Mouse (Mus musculus): ENCODE data around the gene Hoxd13. TPM values are rescaled to one million over a fixed set of nuclear protein-coding genes. Genes with fewer than 3 reads are reported as not detected.
A peak's percentile ranks its signal among the peaks of the same experiment; 100 is the strongest.

Hoxd13 gene
- polyA plus RNA-seq, 1 experiment from 2014 or later = 0.08 TPM

DNA sequence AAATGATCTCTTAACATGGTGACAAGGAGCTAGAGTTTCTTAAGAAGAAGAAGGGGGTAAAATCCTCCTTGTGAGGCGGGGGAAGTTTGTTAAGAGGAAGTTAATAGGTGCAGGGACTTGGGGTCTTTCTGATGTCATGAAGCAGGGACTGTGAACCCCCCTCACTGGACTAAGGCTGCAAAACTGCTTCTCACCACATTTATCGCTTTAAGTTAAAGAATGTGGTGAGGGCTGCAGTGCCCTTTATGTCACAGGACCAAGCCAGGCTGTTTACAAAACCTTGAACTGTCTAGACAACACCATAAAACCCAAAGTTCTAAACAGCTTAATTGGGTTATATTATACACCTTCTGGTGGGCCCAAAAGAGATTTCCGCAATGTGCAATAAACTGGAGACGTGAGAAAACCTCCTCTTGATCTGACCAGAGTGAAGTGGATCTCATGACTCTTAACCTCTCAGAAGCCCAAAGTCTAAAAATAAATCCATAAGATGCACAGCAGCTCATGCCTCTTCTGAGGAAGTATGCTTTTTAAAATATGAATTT is 17.0 kb downstream of the Hoxd13 start:
- no peak for ATAC-seq (ENCODE audit: low FRiP score)
- DNase-seq (ENCODE audit: low spot score) = no peak
- Histone ChIP-seq H3K4me3 (replicated peaks; ENCODE audit: low read length) (no peak overlapping the region), H3K36me3 (replicated peaks; ENCODE audit: control insufficient read depth, insufficient read depth) (no peaks in the 10 kb centered on the region), H3K4me2 (replicated peaks) (no peak overlapping the region), H3K27me3 (ENCODE audit: control insufficient read depth, insufficient read depth, low read length) (peaks cover 99% of the 10 kb centered on the region), H3K4me1 (replicated peaks; ENCODE audit: control insufficient read depth, insufficient read depth, low read length) (no peaks in the 10 kb centered on the region), H3K27ac (no peak overlapping the region), H3K9me3 (ENCODE audit: control insufficient read depth, low read length) (no peaks in the 10 kb centered on the region), H3K9ac (no peak overlapping the region)
- WGBS = 14% methylated on average over 4 of the region's 4 CpGs

DNA sequence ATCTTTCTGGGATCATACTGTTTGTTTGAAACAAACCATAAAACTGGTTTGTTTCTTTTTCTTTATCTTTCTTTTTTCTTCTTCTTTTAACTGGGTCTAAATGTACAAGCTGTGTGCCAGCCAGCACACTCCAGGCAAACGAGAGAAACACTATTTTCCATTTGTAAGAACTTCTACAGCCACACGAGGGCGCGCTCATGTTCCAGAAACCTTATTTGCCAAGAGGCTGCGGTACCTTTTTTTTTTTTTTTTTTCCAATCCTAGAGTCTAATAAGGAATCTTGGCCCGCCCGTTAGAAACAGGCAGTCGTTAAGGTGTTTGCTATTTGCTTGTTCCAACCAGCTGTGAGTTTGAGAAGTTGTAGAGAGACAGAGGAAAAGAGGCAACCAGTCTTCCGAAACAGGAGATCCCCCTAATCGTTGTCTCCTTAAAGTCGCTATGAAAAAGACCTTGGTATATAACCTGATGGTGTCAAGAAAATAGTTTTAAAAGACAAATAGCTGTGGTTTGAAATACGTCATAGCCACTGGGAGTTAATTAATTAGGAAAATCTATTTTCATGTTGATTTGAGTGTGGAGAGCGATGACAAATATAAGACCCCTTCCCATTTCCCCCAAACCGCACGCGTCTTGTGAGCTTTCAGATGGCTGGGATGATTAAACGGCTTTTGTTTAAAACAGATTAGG is 18.3 kb downstream of the Hoxd13 start:
- 5% methylated on average over 17 of the region's 17 CpGs for WGBS
- Histone ChIP-seq H3K9me3 (ENCODE audit: control insufficient read depth, low read length) (peaks cover 1% of the 10 kb centered on the region; the same call in 1 of the 2 replicates), H3K9ac (no peak overlapping the region), H3K4me2 (replicated peaks) (no peak overlapping the region), H3K4me3 (replicated peaks; ENCODE audit: low read length) (no peak overlapping the region), H3K36me3 (replicated peaks; ENCODE audit: control insufficient read depth, insufficient read depth) (no peaks in the 10 kb centered on the region), H3K4me1 (replicated peaks; ENCODE audit: control insufficient read depth, insufficient read depth, low read length) (0 out of 2 replicates have a peak, but pooled peaks cover under 1% of the 10 kb centered on the region), H3K27me3 (ENCODE audit: control insufficient read depth, insufficient read depth, low read length) (peaks cover 98% of the 10 kb centered on the region), H3K27ac (no peak overlapping the region)
- DNase-seq (ENCODE audit: low spot score) (peak; percentile 74), ATAC-seq (ENCODE audit: low FRiP score) (no peak)

DNA sequence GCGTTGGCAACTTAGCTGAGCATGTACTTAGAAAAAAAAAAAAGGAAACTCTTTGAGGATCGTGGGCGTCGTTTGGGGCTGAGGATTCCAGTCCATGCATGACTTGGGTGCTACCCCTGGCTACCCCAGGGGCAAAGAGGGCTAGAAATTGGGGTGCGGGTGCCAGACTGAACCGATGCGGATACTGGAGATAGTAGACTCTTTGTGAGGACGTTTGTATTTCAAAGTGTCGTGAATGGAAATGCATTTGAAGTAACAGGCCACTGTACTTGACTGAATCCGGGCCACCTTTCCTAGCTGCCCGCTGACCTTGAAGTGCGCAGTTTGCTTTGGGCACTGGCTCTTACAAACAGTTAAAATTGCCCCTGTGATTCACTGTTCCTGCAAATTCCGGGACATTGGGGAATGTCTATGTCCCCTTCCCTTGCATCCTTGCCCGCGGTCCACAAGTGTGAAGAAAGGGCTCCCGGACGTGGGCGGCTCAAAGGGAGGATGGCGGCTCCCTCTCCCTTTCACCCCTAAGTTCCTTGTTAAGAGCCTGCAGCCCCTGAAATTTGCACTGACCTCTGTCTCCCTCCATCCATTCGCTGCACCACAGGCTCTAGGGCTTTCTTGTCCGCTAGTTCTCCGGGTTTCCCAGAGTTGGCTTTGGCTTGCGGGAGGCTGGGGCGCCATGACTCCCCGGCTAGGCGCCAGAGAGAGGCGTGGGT is 19.0 kb downstream of the Hoxd13 start:
- WGBS = 2% methylated on average over 27 of the region's 27 CpGs
- Histone ChIP-seq H3K36me3 (replicated peaks; ENCODE audit: control insufficient read depth, insufficient read depth) (no peaks in the 10 kb centered on the region), H3K9me3 (ENCODE audit: control insufficient read depth, low read length) (peaks cover 3% of the 10 kb centered on the region; the same call in 1 of the 2 replicates), H3K27ac (no peak overlapping the region), H3K4me3 (replicated peaks; ENCODE audit: low read length) (no peak overlapping the region), H3K9ac (no peak overlapping the region), H3K4me1 (replicated peaks; ENCODE audit: control insufficient read depth, insufficient read depth, low read length) (0 out of 2 replicates have a peak, but pooled peaks cover 5% of the 10 kb centered on the region), H3K4me2 (replicated peaks) (no peak overlapping the region), H3K27me3 (ENCODE audit: control insufficient read depth, insufficient read depth, low read length) (peaks cover 98% of the 10 kb centered on the region)
- ATAC-seq (ENCODE audit: low FRiP score) = no peak
- DNase-seq (ENCODE audit: low spot score) = no peak

DNA sequence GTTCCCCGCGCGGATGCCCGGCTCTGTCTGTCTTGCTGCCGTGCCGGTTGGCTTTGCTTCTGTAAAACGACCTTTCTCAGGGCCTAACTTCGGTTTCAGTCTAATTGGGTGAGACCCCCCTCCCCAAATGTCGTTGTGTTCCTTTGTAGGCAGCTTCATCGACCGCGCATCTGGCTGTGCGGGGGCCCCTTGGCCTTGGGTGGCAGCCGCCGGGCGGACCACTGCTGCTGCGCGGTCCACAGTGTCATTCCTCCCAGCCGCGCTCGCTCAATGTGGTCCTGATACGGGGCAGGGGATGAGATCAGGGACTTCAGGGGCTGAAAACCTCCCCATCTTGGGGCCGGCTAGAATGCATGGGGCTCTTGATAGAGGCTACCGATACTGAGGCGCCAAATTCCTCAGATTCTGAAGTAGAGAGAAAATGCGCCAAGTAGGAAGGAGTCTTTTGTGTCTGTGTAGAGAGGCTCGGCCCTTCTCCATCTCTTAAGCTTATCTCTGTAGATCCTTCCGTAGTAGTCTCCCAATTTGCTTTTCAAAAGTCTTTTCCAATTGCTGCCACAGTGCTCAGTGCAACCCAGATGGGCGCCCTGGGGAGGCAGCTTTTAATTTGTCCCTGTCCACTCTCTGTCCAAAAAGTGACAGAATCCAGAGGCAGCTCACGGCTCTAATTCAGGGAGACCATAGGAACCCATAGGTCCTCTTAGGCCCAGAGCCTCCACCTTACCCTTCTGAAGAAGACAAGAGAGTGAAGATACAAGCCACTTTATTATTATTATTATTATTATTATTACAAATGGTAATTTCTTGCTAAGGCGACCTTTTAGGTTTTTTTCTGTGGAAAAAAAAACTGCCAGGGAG is 19.8 kb downstream of the Hoxd13 start:
- H3K9ac ChIP-seq = no peak overlapping the region
- no peak for ATAC-seq (ENCODE audit: low FRiP score)
- WGBS = under 1% methylated on average over 31 of the region's 31 CpGs
- no peak overlapping the region for H3K27ac ChIP-seq
- peaks cover 3% of the 10 kb centered on the region; the same call in 1 of the 2 replicates for H3K9me3 ChIP-seq (ENCODE audit: control insufficient read depth, low read length)
- H3K27me3 ChIP-seq (ENCODE audit: control insufficient read depth, insufficient read depth, low read length) = peaks cover 99% of the 10 kb centered on the region
- no peak overlapping the region for H3K4me2 ChIP-seq (replicated peaks)
- no peaks in the 10 kb centered on the region for H3K36me3 ChIP-seq (replicated peaks; ENCODE audit: control insufficient read depth, insufficient read depth)
- H3K4me3 ChIP-seq (replicated peaks; ENCODE audit: low read length) = no peak overlapping the region
- H3K4me1 ChIP-seq (replicated peaks; ENCODE audit: control insufficient read depth, insufficient read depth, low read length) = 0 out of 2 replicates have a peak, but pooled peaks cover 5% of the 10 kb centered on the region
- no peak for DNase-seq (ENCODE audit: low spot score)

DNA sequence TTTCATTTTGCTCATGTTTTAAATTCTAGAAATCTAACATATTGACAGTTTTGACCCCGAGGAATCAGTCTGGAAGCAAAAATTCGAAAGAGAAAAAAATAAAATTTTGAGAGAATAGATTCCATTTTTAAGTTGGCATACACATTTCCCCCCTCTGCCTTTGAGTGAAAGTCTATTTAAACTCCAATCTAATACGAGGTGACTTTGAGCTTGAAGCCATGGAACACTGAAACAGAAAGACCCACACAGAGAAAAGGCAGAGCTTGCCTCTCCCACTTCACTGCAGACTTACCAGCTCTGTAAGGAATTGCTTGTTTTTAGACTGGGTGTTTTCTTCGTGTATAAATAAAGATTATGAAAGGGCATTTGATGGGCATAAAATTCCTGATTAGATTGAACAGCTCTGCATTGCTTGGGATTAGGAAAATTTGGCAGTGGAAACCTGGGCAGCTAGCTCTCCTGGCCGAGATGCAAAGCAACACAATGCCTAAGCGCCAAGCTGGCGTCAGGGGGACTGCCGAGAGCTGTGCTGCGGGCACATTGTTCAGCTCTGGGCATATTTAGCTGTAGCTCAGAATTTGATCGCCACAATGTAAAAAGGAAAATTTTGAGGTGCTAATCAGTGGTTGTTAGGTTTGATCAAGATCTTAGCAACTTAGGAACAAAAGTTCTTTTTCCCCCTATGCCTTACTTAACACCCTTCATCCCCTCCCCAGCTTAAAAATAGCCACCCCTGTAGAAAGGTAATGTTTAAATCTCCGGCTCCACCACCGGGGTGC is 20.9 kb downstream of the Hoxd13 start:
- Histone ChIP-seq H3K9ac (no peak overlapping the region), H3K4me1 (replicated peaks; ENCODE audit: control insufficient read depth, insufficient read depth, low read length) (0 out of 2 replicates have a peak, but pooled peaks cover 5% of the 10 kb centered on the region), H3K9me3 (ENCODE audit: control insufficient read depth, low read length) (peaks cover 3% of the 10 kb centered on the region; the same call in 1 of the 2 replicates), H3K36me3 (replicated peaks; ENCODE audit: control insufficient read depth, insufficient read depth) (no peaks in the 10 kb centered on the region), H3K27ac (no peak overlapping the region), H3K4me3 (replicated peaks; ENCODE audit: low read length) (no peak overlapping the region), H3K4me2 (replicated peaks) (no peak overlapping the region), H3K27me3 (ENCODE audit: control insufficient read depth, insufficient read depth, low read length) (peaks cover 99% of the 10 kb centered on the region)
- ATAC-seq (ENCODE audit: low FRiP score) (no peak), DNase-seq (ENCODE audit: low spot score) (no peak)
- 3% methylated on average over 12 of the region's 12 CpGs for WGBS

DNA sequence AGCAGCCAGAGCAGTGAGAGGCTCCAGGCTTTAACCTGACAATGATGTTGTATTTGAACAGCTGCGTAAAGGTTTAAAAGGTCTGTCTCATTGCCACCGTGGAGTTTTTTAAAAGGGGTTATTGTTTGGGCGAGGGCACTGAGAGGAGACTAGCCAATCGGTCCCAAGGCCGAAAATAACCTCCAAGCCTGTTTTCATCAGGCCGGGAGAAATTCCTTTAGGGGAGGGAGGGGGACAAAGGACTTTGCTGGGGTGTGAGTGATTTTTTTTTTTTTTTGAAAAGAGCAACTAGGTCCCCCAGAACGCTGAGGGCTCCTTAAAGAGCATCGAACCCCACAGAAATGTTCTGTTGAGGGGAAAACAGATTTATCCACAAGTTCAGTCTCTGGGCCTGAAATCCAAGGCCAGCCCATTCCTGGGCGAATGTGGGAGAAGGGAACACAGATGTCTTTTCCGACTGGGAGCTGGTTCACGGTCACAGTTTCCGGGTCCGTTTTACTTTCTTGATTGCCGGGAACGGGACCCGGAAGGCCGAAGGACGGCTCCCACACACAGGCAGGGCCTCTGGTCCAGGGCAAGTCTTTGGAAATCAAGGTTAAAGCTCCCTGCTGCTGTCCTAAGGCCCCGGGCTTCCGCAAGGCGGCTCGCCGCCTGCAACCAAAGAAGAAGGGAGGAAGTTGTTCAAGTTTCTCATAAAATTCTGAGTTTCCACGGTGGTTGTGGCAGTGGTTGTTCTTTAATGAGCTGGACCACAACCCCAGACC is 21.6 kb downstream of the Hoxd13 start:
- Histone ChIP-seq H3K27ac (no peak overlapping the region), H3K4me3 (replicated peaks; ENCODE audit: low read length) (no peak overlapping the region), H3K36me3 (replicated peaks; ENCODE audit: control insufficient read depth, insufficient read depth) (no peaks in the 10 kb centered on the region), H3K27me3 (ENCODE audit: control insufficient read depth, insufficient read depth, low read length) (peaks cover 99% of the 10 kb centered on the region), H3K4me2 (replicated peaks) (no peak overlapping the region), H3K4me1 (replicated peaks; ENCODE audit: control insufficient read depth, insufficient read depth, low read length) (0 out of 2 replicates have a peak, but pooled peaks cover 5% of the 10 kb centered on the region), H3K9ac (no peak overlapping the region), H3K9me3 (ENCODE audit: control insufficient read depth, low read length) (peaks cover 3% of the 10 kb centered on the region; the same call in 1 of the 2 replicates)
- under 1% methylated on average over 24 of the region's 24 CpGs for WGBS
- DNase-seq (ENCODE audit: low spot score) (no peak), ATAC-seq (ENCODE audit: low FRiP score) (no peak)

DNA sequence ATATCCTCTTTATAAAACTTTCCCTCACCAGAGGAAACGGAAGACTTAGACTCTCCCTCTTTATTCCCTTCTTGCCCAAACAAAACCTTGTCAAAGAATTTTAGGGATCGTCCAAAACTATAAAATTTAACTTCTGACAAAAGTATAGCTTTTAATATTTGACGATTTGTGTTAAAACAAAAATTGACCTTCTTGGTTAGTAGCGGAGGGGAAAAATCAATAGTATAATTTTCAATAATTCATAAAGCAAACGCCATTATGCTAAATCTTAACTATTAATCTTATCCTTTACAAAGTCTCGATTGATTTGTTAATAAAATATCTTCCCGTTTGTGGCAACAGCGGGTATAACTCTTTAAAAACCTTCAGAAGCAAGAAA is 22.2 kb downstream of the Hoxd13 start:
- 8% methylated on average over 8 of the region's 8 CpGs for WGBS
- no peak overlapping the region for H3K27ac ChIP-seq
- H3K4me1 ChIP-seq (replicated peaks; ENCODE audit: control insufficient read depth, insufficient read depth, low read length) = 0 out of 2 replicates have a peak, but pooled peaks cover 5% of the 10 kb centered on the region
- no peaks in the 10 kb centered on the region for H3K36me3 ChIP-seq (replicated peaks; ENCODE audit: control insufficient read depth, insufficient read depth)
- no peak overlapping the region for H3K9ac ChIP-seq
- no peak overlapping the region for H3K4me2 ChIP-seq (replicated peaks)
- ATAC-seq (ENCODE audit: low FRiP score) (no peak), DNase-seq (ENCODE audit: low spot score) (no peak)
- no peak overlapping the region for H3K4me3 ChIP-seq (replicated peaks; ENCODE audit: low read length)
- peaks cover 3% of the 10 kb centered on the region; the same call in 1 of the 2 replicates for H3K9me3 ChIP-seq (ENCODE audit: control insufficient read depth, low read length)
- peaks cover 99% of the 10 kb centered on the region for H3K27me3 ChIP-seq (ENCODE audit: control insufficient read depth, insufficient read depth, low read length)
